Mouse (Mus musculus): Measurements from ENCODE around the gene Phf11b.
"Not testable (repeated sequence)": the region's sequence is repeated elsewhere in the genome, so short reads cannot be mapped to it uniquely, and the experiment has no call there.

DNA sequence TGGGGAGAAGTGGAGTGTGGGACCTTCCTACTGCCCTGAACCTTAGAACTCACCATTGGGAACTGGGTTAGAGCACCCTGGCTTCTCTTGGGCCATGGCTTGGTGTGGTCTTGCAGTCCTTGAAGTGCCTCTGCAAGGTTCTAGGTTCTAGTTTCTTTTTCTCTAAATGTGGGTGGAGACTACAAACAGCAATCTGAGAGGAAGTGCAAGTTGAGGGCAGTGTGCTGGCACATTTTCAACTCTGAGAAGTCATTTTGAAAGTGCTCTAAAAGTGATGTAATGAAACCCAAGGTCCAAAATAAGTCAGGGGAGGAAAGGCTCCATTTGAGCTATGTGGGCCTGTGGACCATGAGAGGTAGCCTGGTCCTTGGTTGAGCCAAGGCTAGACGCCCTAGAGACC is 43.8 kb downstream of the Phf11b start, which contains the start of gene Phf11a:
- not testable (repeated sequence) for TF ChIP-seq CTCF (IDR thresholded peaks at IDR 0.05; ENCODE audit: control insufficient read depth, insufficient read depth, low read length); POLR2A (IDR thresholded peaks at IDR 0.05; ENCODE audit: borderline replicate concordance, control insufficient read depth, low read depth, low read length)
